Mouse (Mus musculus): Measurements from ENCODE around the gene Fbxl3.
A peak's percentile ranks its signal among the peaks of the same experiment; 100 is the strongest.

DNA sequence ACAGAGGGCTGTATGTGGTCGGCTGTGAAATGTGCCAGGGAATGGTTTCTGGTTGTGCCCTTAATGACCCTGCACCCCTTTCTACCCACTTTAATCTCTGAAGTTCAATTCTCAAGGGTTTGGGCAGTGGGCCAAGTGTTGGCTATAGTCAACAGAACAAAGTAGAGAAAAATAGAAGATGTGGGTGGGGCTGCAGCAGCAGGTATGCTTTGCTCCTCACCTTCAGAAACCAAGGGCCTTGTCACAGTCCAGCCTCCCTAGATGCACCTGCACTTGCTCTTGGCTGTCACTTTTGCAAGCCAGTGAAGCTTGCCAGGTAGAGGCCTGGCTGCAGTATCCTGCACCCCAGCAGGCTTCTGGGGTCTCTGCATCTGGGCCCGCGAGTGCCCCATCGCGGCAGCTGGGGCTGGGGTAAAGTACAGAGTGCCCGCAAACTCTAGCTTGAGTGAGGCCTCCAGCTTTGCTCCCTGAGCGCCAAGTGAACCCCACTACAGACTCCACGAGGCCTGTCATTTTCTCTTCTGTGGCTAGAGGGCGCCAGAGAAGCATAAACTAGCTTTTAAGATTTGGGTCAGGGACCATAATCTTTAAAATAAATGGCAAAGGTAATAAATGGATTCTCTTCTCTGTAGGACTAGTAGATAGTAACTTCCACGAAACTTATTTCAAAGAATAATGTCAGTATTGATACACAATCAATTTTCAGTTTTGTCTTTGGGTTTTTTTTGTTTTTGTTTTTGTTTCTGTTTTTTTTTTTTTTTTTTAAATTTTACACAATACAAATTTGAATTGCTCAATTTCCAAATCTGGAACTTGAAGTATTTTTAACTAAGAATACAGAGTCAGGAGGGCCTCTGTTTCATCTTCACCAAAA is 33.8 kb downstream of the Fbxl3 start:
- peak; percentile 82 for TF ChIP-seq CTCF (IDR thresholded peaks at IDR 0.05; ENCODE audit: low read depth, low read length)
- no peak for TF ChIP-seq GATA1 (IDR thresholded peaks at IDR 0.05; ENCODE audit: borderline replicate concordance, low read length)
- no peak for TF ChIP-seq TAL1 (conservative IDR thresholded peaks at IDR 0.05; ENCODE audit: low read depth, low read length)
- TF ChIP-seq GATA2 (IDR thresholded peaks at IDR 0.05; ENCODE audit: borderline replicate concordance, low read depth, low read length), result no peak

Data from G1E (cell line).